Mouse (Mus musculus) mouse embryonic stem cell (cell line): Measurements from ENCODE around the gene Tefm.
"Not testable (repeated sequence)": the region's sequence is repeated elsewhere in the genome, so short reads cannot be mapped to it uniquely, and the experiment has no call there.

ENCODE experiments used
- in situ Hi-C, 2 experiments: fragments of 300-500 bp; cut with MboI; formaldehyde crosslinking; loops; 1 replicate in 1 of 2; 3 replicates in 1 of 2; pipeline ENCODE4 v1.14.3; 2019 to 2020; ENCODE audit warnings: low sequenced_read_pairs in 2 of 2, low pct_unique_long_range_greater_than_20kb in 1 of 2, mixed read lengths in 1 of 2; ENCODE audit not compliant: unreplicated experiment in 1 of 2

The Tefm gene

DNA sequence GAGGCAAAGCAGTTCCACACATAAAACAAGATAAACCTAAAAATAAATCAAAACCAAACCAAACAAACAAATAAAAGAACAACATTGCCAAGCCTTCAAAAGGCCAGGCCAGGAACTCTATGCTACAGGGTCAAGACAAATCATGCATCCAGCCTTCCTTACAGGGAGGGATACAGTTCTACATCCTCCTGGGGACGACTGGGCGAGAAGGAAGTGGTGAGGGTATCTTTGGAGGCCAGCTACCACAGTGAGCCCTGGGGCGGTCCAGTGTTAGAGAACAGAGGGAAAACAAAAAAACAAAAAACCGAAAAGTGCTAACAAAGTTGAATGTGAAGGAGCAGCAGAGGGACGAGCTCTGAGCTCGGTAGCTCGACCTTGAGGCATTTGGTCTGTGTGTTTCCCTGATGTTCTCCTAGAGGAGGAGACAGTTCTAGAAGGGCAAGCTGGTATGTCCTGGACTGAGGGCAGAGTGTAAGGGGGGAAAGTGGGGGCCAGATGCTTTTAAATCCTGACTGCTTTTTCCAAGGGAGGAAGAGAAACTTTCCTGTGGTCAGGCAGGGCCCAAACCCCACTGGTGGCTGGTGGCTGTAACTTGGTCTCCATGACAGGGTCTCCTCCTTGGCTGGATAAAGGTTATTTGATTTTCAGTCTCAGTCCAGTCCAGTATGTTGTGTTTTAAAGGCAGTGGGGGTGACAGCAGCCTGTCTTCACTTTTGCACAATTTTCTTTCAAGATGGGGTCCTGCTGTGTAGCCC is 21.6 kb upstream of the Tefm start:
- in situ Hi-C loops: no loop called here

DNA sequence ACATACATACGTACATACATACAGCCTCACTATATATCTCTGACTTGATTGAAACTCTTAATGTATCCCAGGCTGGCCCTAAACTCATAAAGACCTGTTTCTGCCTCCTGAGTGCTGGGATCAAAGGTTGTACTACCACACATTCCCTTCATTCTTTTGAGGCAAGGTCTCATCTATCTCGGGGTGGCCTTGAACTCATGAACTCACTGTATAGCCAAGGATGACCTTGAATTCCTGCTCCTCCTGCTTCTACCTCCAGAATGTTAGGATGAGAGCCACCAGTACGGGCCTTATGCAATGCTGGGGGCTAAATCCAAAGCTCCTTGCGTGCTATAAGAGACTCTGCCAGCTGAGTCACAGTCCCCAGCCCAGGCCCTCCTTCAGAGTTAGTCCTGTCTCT is 19.1 kb upstream of the Tefm start:
- in situ Hi-C loops: no loop called here

DNA sequence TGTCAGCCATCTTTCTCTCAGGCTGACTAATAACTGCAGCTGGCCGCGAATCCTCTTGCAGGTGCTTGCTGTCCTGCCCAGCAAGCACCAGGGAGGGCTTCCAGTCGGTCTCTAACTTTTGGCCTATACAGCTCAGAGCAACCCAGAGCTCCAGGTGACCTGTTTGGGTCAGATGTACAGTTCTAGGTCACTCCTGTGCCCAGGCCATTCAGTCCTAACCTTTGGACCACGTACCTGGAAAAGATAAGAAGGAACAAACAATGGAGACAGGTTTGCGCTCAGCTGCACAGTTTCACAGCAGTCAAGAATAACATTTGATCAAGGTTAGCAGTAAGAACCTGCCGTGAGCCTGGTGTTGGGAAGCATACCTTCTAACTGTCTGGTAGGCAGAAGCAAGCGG is 17.0 kb upstream of the Tefm start:
- in situ Hi-C loops: no loop called here

DNA sequence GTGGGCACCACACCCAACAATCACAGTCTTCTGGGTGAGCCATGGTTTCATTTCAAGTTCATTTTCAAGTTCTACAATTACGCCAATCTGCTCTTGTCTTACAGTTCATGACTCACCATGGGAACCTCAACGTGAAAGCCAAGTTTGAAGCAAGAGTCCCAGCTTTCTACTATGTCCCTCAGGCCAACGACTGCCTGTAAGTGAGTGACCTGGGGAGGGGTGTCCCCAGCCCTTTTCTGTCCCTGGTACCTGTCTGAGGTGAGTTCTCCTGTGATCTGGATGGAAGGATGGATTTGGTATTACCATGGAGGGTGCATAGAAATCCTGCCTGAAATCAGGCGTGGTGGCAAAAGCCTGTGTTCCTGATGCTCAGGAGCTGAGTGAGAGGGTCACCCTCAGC is 14.9 kb upstream of the Tefm start:
- in situ Hi-C loops: no loop called here

DNA sequence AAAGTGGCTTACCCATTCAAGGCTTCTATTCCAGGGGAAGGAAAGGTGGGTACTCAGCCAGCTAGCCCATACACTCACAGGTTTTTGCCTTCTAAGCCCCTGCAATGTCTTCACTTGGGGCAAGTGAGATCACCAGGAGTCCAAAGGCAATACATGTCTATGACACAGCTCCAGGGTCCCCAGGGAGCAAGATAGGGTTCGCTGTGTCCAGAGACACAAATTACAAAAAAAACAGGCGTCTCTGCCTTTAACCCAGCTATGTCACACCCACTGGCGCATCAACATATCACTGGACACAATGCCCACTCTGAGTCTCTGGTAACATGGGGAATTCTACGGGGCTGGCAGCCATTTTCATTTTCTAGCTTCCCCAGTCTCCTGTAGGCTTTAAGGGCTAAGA is 14.0 kb upstream of the Tefm start:
- in situ Hi-C loops: no loop called here

DNA sequence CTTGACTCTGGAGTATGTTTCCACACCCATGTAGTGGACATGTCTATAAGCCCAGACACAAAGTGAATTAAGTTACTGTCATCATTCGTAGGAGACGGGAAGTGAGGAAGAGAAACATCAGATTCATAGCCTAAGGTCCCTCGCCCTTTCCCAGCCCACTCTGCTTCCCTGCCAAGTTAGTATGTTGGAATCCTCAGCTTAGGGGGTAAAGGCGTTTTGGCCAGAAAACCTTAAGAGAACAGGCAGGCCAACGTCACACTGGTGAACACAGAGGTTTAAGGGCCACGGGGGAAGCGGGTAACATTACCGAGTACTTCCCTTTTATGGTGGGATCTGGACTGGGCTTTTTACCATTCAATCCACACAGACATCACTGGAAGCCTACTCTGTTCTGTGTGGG is 13.6 kb upstream of the Tefm start:
- in situ Hi-C loops: no loop called here

DNA sequence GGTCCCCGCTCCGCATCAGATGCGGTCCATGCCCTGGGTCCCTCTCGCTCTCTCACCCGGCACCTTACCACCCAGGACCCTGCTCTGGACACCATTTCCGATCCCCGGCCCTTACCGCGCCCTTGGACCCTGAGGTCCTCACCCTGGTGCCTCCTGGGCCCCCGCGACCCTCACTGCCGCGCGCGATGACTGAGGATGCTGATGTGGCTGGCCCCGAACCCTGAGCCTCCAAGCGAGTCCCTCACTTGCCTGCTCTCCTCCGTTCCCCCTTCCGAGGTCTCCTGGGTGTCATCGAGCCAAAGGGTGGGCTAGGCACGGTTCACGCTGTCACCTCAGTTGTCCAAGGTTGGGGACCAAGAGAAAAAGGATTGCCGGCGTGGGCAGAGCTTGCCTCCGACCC is 12.5 kb upstream of the Tefm start:
- in situ Hi-C loops: no loop called here

DNA sequence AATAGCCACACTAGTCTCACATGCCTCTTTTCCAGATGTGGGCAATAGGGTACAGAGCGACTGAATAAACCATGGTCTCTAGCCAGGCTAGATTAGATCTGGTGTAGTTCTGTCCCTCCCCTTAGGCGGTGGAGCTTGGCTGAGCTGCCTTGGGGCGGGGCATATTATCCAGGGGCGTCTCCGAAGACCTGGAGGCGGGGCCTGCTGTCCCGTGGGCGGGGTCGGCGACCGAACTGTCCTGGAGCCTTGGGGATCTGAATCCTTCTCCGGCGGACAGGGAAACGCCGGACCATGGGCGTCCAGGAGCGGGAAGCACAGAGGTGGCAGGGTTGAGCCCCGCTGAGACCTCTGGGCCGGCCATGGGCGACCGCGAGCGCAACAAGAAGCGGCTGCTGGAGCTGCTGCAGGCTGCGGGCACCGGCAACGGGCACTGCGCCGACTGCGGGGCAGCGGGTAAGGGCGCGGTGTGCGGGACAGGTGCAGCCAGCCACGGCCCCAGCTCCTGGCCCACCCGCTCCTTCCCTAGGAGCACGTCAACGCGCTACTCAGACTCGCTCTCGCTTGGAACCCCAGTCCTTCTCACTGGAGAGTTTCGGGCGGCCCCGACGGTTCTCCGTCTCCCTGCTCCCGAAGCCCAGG is 12.0 kb upstream of the Tefm start, which contains the start of gene Adap2:
Adap2 (plus strand) TSS at position 249 of the 639 bp plus-strand sequence.
- in situ Hi-C loops: no loop called here

DNA sequence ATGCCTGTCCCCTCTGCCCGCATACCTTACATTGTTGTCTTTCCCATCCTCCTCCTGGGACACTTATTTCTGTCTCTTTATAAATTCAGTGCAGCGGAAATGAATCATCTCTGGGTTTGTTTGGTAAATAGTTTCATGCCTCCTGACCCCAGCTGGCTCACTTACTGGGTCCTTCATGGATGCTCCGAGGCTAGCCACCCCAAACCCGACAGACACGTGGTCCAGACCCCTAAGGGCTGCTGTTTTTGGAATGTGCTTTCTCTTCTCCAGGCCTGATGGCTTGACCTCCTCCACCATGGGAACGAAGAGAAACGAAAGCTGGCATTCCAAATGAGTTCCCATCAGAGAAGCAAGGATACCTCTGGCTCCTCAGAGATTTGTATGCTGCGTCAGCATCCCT is 10.4 kb upstream of the Tefm start:
- in situ Hi-C loops: no loop called here

DNA sequence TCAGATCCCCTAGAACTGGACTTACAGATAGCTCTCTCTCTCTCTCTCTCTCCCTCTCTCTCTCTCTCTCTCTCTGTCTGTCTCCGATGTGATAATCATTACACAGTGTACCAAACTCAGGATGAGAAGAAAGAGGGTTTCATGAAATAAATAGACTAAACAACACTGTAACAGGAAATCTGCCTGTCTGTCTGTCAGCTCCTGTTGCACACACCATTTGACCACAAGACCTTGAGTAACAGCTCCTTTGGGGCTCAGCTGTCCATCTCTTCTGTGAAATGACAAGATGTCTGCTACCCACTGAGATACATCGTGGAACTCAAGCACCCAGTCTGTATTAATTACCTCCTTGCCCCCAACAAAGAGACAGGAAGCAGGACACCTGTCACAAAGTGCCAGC is 9.6 kb upstream of the Tefm start:
- in situ Hi-C loops: no loop called here

DNA sequence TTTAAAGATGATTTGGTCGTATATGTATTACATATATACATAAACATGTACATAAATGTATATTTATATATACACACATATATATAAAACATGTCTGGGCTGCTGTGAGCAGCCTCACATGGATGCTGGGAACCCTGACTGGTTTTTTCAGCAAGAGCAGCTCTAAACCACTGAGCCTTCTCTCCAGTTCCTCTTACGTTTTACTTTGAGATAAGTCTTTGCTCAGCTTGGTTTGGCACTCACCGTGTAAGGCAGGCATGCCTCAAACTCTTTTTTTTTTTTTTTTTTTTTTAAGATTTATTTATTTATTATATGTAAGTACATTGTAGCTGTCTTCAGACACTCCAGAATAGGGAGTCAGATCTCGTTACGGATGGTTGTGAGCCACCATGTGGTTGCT is 8.6 kb upstream of the Tefm start:
- in situ Hi-C loops: no loop called here

DNA sequence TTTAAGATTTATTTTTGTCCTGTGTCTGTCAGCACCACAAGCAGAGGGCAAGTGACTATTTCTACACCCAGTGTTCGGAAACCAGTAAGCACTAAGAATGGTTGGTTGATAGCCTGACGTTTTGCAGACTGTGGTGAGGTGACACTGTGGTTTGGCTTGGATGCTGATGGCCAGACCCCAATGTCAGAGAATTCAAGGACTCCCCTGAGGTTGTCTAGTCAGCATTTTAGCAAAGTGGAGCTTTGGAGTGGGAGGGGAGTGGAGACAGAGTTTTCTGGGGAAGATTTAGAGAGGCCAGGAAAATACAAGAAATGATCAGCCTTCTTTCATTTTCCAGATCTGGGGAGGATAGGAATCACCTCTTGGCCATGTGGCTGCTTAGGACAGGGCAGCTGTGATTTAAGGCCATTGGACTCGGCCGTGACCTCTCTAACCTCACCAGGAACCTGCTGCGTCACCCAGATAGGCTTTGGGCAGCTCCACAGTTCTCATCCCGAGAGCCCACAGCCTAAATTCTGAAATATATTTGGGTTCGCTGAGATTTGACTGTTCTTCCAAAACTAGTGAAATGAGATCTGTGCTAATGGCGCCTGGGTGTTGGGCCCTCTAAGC is 7.5 kb upstream of the Tefm start:
- in situ Hi-C loops: no loop called here

DNA sequence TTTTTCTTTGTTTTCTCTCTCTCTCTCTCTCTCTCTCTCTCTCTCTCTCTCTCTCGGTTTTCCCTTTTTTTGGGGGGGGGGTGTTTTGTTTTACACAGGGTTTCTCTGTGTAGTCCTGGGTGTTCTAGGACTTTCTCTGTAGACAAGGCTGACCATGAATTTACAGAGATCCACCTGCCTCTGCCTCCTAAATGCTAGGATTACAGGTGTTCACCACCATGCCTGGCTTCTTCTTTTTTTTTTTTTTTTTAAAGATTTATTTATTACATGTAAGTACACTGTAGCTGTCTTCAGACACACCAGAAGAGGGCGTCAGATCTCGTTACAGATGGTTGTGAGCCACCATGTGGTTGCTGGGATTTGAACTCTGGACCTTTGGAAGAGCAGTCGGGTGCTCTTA is 7.0 kb upstream of the Tefm start:
- in situ Hi-C loops: not testable (repeated sequence)

DNA sequence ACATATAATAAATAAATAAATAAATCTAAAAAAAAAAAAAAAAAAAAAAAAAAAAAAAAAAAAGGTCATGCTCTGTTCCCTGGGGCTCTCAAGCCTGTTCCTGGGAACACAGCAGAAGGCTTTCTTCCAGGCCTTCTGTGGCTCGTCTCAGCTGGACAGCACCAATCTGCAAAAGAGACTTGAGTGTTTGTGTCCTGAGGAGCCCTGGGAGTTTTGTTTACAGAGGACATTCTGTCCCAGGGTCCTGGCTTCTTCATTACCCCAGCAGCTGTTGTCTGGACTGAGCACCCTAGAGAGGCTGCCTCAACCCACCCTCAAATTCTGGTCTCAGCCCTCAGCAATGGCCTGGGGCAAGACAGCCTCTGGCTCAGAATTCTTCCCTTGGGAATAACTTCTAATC is 6.3 kb upstream of the Tefm start:
- in situ Hi-C loops: no loop called here

DNA sequence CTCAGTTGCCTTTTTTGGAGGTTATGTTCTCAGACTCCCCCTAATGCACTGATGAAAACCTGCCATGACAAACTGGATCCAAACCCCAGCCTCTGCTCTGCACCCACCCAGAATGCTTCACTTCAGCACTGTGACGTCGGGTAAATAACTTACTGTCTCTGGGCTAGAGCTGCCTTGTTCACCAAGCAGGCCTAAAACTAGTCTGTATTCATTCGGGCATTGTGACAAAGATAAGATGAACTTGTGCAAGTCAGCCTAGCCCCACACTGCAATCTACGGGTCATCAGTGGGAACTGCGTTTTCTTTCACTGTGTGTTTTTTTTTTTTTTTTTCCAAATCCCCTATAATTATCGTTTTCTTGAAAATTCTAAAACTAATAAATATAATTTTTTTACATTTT is 5.8 kb upstream of the Tefm start:
- in situ Hi-C loops: no loop called here

DNA sequence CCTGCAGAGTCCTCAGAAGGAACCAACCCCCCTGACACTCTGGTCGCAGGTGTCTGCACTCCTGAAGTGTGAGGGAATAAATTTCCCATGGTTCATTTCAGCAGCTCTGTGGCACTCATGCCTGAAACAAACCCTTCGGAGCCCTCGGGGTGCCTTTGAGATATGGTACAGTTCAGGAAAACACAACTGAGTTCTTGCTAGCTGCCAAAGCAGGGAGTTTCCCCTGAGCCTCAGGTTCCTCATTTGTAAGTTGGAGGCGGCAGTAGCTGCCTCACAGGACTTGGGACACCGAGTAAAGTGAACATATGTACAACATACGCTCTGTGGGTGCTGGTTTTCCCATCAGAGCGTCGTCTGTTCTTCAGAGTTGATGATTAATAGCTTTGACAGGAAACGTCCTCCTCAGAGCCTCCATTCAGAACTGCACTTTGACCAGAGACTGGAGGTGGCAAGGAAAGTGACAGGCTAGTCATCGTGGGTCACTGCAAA is 3.9 kb upstream of the Tefm start:
- in situ Hi-C loops: no loop called here

DNA sequence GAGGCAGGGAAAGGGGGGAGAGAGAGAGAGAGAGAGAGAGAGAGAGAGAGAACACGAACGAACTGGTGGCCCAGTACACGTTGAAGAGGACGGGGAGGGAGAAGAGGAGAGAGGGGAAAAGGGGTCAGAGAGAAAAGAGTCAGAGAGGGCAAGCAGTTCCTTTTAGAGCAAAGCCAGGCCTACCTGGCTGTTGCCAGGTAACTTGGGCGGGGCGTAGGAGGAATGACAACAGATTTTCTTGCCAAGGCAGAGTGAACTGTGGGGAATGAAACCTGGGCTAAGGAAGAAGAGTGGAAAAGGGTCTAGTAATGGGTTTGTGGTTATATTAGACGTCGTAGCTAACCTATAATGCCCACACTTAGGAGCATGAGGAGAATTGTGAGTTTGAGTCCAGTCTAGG is 897 bp upstream of the Tefm start:
- in situ Hi-C loops: no loop called here

DNA sequence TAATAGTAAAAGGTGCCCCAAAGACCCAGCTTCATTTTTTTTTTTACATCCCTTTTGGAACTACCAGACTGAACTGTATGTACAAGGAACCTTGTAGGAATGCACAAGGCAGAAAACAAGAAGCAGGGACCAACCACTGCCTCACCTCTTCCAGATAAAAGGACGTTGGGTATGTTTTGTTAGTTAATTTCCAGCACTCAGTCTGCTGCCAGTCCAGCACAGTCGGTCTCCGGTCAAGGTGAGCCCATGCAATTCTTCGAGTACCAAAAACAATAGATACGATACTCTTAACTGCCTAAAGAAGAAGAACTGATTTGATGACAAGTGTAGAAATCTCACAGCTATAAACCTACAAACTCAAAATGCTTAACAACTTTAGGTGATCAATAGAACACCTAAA is 4.2 kb downstream of the Tefm start:
- in situ Hi-C loops: loop anchor here in 1 of 2 experiments (5.0 kb wide), 1 partner anchor 40 kb away; no protein-coding TSS in a partner anchor

DNA sequence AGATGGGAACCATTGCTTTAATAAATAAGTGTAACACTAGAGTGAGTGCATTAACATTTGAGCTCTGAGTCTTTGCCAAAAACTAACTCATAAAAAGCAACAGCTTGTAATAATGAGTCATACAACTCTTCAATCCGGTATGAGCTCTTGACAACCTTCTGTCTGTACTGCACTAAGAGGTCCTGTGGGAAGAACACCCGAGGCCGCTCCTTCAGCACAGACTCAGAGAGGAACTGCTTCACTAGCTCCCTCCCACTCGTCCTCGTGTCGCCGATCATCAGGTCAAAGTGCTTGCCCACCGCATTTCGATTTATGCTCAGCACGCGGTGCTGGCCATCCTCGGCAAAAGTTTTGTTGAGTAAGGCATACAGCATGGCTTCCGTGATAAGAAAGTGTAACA is 5.2 kb downstream of the Tefm start:
- in situ Hi-C loops: loop anchor here in 1 of 2 experiments (5.0 kb wide), 1 partner anchor 41 kb away; no protein-coding TSS in a partner anchor
